Mouse (Mus musculus): Measurements from ENCODE around the gene Bcar1.

DNA sequence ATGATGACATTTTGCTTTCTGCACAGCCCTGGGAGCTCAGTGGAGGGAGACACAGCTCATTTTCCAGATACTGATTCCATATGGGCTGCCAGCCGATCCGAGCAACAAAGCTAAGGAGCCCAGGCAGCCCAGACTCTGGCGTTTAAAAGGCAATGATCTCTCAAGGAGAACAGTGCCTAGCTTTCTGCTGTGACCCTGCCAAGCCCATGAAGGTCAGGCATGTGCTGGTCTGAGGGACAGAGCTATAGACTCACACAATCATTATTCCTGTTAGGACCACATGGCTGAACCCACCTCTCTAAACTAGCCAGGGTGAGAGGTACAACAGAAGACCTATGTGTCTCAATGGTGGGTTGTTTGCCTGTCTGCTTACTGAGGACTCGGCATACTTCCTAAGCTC lies 44.1 kb upstream of the Bcar1 start:
- TF ChIP-seq MAFK (IDR thresholded peaks at IDR 0.05; ENCODE audit: insufficient read depth, low read depth, low read length) (no peak), ZC3H11A (IDR thresholded peaks at IDR 0.05; ENCODE audit: borderline replicate concordance, low read depth, low read length) (no peak), ZNF384 (IDR thresholded peaks at IDR 0.05; ENCODE audit: low read depth, low read length) (no peak), HCFC1 (IDR thresholded peaks at IDR 0.05; ENCODE audit: borderline replicate concordance, insufficient read depth, low read length) (no peak), CHD2 (IDR thresholded peaks at IDR 0.05; ENCODE audit: low read depth, low read length) (no peak)

Measured in ES-E14 (cell line).